Mouse (Mus musculus): ENCODE data around the gene Dgki. TPM values are rescaled to one million over a fixed set of nuclear protein-coding genes. Genes with fewer than 3 reads are reported as not detected.

Gene Dgki
- total RNA-seq, 1 experiment from 2014 or later = not detected

GRCm38 (mm10) chr6:37252536-37252935 lies 47.4 kb downstream of the Dgki start:
- no peak for ATAC-seq (ENCODE audit: extremely low read depth, insufficient number of reproducible peaks, low FRiP score, poor library complexity, severe bottlenecking)

- ATAC-seq (ENCODE audit: extremely low read depth, insufficient number of reproducible peaks, low FRiP score, poor library complexity, severe bottlenecking) = no peak
These were observed 49.3 kb downstream of the Dgki start for GRCm38 (mm10) chr6:37250671-37251070.

- ATAC-seq (ENCODE audit: extremely low read depth, insufficient number of reproducible peaks, low FRiP score, poor library complexity, severe bottlenecking) = no peak
These were observed 54.2 kb downstream of the Dgki start for GRCm38 (mm10) chr6:37245757-37246156.

- no peak for ATAC-seq (ENCODE audit: extremely low read depth, insufficient number of reproducible peaks, low FRiP score, poor library complexity, severe bottlenecking)
These were observed 55.9 kb downstream of the Dgki start for GRCm38 (mm10) chr6:37244074-37244473.

GRCm38 (mm10) chr6:37242769-37243121 lies 57.2 kb downstream of the Dgki start:
- no peak for ATAC-seq (ENCODE audit: extremely low read depth, insufficient number of reproducible peaks, low FRiP score, poor library complexity, severe bottlenecking)

- no peak for ATAC-seq (ENCODE audit: extremely low read depth, insufficient number of reproducible peaks, low FRiP score, poor library complexity, severe bottlenecking)
These were observed 57.8 kb downstream of the Dgki start for GRCm38 (mm10) chr6:37242100-37242768.

- ATAC-seq (ENCODE audit: extremely low read depth, insufficient number of reproducible peaks, low FRiP score, poor library complexity, severe bottlenecking) = no peak
These were observed 58.5 kb downstream of the Dgki start for GRCm38 (mm10) chr6:37241434-37241833.

- no peak for ATAC-seq (ENCODE audit: extremely low read depth, insufficient number of reproducible peaks, low FRiP score, poor library complexity, severe bottlenecking)
These were observed 59.8 kb downstream of the Dgki start for GRCm38 (mm10) chr6:37240140-37240539.

- ATAC-seq (ENCODE audit: extremely low read depth, insufficient number of reproducible peaks, low FRiP score, poor library complexity, severe bottlenecking) = no peak
These were observed 63.1 kb downstream of the Dgki start for GRCm38 (mm10) chr6:37236893-37237292.

- ATAC-seq (ENCODE audit: extremely low read depth, insufficient number of reproducible peaks, low FRiP score, poor library complexity, severe bottlenecking) = no peak
These were observed 68.8 kb downstream of the Dgki start for GRCm38 (mm10) chr6:37231148-37231547.

- ATAC-seq (ENCODE audit: extremely low read depth, insufficient number of reproducible peaks, low FRiP score, poor library complexity, severe bottlenecking) = no peak
These were observed 77.0 kb downstream of the Dgki start for GRCm38 (mm10) chr6:37222947-37223510.

GRCm38 (mm10) chr6:37222016-37222415 lies 78.0 kb downstream of the Dgki start:
- no peak for ATAC-seq (ENCODE audit: extremely low read depth, insufficient number of reproducible peaks, low FRiP score, poor library complexity, severe bottlenecking)

GRCm38 (mm10) chr6:37219110-37219509 lies 80.9 kb downstream of the Dgki start:
- no peak for ATAC-seq (ENCODE audit: extremely low read depth, insufficient number of reproducible peaks, low FRiP score, poor library complexity, severe bottlenecking)

- ATAC-seq (ENCODE audit: extremely low read depth, insufficient number of reproducible peaks, low FRiP score, poor library complexity, severe bottlenecking) = no peak
These were observed 83.6 kb downstream of the Dgki start for GRCm38 (mm10) chr6:37216342-37216763.

- ATAC-seq (ENCODE audit: extremely low read depth, insufficient number of reproducible peaks, low FRiP score, poor library complexity, severe bottlenecking) = no peak
These were observed 84.3 kb downstream of the Dgki start for GRCm38 (mm10) chr6:37215655-37216054.

- ATAC-seq (ENCODE audit: extremely low read depth, insufficient number of reproducible peaks, low FRiP score, poor library complexity, severe bottlenecking) = no peak
These were observed 87.1 kb downstream of the Dgki start for GRCm38 (mm10) chr6:37212930-37213329.

GRCm38 (mm10) chr6:37211545-37212247 lies 88.3 kb downstream of the Dgki start:
- no peak for ATAC-seq (ENCODE audit: extremely low read depth, insufficient number of reproducible peaks, low FRiP score, poor library complexity, severe bottlenecking)

GRCm38 (mm10) chr6:37202901-37203300 lies 97.1 kb downstream of the Dgki start:
- no peak for ATAC-seq (ENCODE audit: extremely low read depth, insufficient number of reproducible peaks, low FRiP score, poor library complexity, severe bottlenecking)

- no peak for ATAC-seq (ENCODE audit: extremely low read depth, insufficient number of reproducible peaks, low FRiP score, poor library complexity, severe bottlenecking)
These were observed 99.1 kb downstream of the Dgki start for GRCm38 (mm10) chr6:37200840-37201239.

- ATAC-seq (ENCODE audit: extremely low read depth, insufficient number of reproducible peaks, low FRiP score, poor library complexity, severe bottlenecking) = no peak
These were observed 100.5 kb downstream of the Dgki start for GRCm38 (mm10) chr6:37199502-37199901.

Measured in neutrophil, adult 5-6 weeks (primary cell).